Mouse (Mus musculus) lung, adult 2 months (tissue): ENCODE measurements around the gene Ncbp2. TPM values are rescaled to one million over a fixed set of nuclear protein-coding genes. Genes with fewer than 3 reads are reported as not detected.
A peak's percentile ranks its signal among the peaks of the same experiment; 100 is the strongest.

Source experiments
- DNase-seq: peaks from one replicate; pipeline ENCODE4 v3.0.0; 2022
- H3K4me1 ChIP-seq: fragments of 200-500 bp; 2 replicates; pipeline ENCODE4 v1.6.1; 2011; ENCODE audit warnings: low read length; ENCODE audit not compliant: control insufficient read depth, insufficient read depth
- H3K4me3 ChIP-seq: fragments of 200-500 bp; replicated peaks from 2 replicates; pipeline ENCODE3; 2011; ENCODE audit warnings: low read depth, mild to moderate bottlenecking, control low read depth, low read length; ENCODE audit errors: extremely low read depth
- CTCF ChIP-seq: fragments of 200-500 bp; IDR thresholded peaks from 2 replicates; pipeline ENCODE4 v1.5.1; 2011; ENCODE audit warnings: mild to moderate bottlenecking, low read length, control low read depth; ENCODE audit not compliant: insufficient read depth
- POLR2A ChIP-seq: fragments of 200-500 bp; IDR thresholded peaks from 2 replicates; pipeline ENCODE4 v1.6.1; 2011; ENCODE audit warnings: low read depth, mild to moderate bottlenecking, control low read depth, low read length, borderline replicate concordance; ENCODE audit errors: extremely low read depth
- WGBS: fragments of 180-500 bp; shearing (Covaris S2); methylation state at CpG from one replicate; pipeline ENCODE4 v1.1.7; 2018; 5-methylcytosine and 5-hydroxymethylcytosine counted together
- polyA plus RNA-seq: library from polyadenylated mRNA; depleted of rRNA; stranded (reverse); fragments of >200 nt; gene quantifications from 2 replicates; pipeline ENCODE4 v1.2.3, GENCODE M21; 2012

Gene Ncbp2
- polyA plus RNA-seq, 1 experiment = 26.5 TPM

DNA sequence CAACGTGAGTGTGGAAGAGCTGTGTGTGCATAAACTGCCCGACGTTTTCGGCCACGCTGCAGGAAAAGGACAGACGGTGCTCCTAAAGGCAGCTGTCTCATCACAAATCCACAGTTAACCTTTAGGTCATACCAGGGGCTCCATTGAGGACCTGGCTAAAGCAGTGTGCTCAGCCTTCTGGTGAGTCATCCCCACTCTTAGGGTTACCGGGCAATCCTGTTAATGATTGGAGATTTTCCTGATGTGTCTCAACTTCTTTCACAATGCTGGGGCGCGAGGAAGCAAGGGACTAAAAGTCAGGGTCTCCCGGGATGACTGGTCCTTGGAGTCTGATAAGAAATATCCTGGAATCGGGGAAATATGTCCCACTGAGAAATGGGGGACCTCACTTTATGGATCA, 30.5 kb upstream of the Ncbp2 start:
- no peaks in the 10 kb centered on the region for H3K4me1 ChIP-seq
- no peak for TF ChIP-seq CTCF
- TF ChIP-seq POLR2A = no peak
- DNase-seq = no peak
- 62% methylated on average over 11 of the region's 11 CpGs for WGBS
- H3K4me3 ChIP-seq = no peak overlapping the region

- DNase-seq = peak; percentile 68
- TF ChIP-seq CTCF = peak; percentile 91
- TF ChIP-seq POLR2A = no peak
- WGBS = 3% methylated on average over 14 of the region's 14 CpGs
- H3K4me1 ChIP-seq = no peaks in the 10 kb centered on the region
- H3K4me3 ChIP-seq = no peak overlapping the region
These were observed 30.0 kb upstream of the Ncbp2 start for GRCm38 (mm10) chr16:31918248-31918724.

DNA sequence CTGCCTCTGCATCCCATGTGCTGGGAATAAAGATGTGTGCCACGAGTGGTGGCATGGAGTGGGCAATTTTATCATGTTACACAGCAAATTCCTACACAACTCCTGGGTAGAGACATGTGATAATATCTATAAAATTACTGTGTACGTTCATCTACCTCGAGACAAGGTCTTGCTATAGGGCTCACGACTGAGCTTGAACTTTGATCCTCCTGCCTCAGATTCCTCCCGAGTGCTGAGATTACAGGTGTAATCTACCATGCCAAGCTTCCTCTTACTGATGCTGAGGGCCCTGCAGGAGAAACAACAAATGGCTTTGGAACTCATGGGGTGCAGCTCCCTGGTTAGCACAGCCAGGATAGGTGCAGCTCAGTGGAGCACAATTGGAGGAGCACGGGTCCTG, 23.9 kb upstream of the Ncbp2 start:
- Histone ChIP-seq H3K4me3 (no peak overlapping the region), H3K4me1 (no peaks in the 10 kb centered on the region)
- 85% methylated on average over 6 of the region's 6 CpGs for WGBS
- TF ChIP-seq CTCF (no peak), POLR2A (no peak)
- no peak for DNase-seq

GRCm38 (mm10) chr16:31926091-31926490, 22.2 kb upstream of the Ncbp2 start:
- no peak for TF ChIP-seq CTCF
- no peak for TF ChIP-seq POLR2A
- DNase-seq = no peak
- 64% methylated on average over 6 of the region's 6 CpGs for WGBS
- no peaks in the 10 kb centered on the region for H3K4me1 ChIP-seq
- no peak overlapping the region for H3K4me3 ChIP-seq

DNA sequence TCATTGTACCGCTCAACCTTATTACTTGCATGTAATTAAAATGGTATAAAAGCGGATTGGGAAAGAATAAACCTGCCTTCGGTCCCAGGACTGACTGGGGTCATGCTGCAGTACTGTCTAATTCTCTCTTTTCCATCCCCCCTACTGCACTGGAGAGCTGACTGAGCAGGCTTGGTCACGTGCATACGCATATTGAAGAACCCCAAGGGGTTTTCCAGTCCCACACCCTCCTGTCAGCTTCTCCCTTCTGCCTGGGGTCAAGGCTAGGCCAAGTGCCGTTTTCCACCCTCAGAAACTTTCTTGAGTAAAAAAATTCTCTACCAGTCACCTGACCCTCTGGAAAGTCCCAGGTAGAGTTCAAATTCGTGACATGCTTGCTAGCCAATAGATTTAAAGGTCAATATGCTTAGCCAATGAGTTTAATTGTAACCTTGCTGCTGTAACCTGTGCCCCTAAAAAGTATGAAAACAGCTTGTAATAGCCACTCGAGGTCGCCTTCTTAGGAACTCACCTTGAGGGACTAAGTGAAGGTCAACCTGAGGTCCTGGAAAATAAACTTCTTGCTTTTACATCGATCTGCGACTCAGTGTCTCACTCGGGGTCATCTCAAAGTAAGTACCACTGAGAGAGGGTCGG, 21.6 kb upstream of the Ncbp2 start:
- DNase-seq = no peak
- Histone ChIP-seq H3K4me3 (no peak overlapping the region), H3K4me1 (no peaks in the 10 kb centered on the region)
- WGBS = 77% methylated on average over 13 of the region's 13 CpGs
- TF ChIP-seq CTCF (no peak), POLR2A (no peak)

GRCm38 (mm10) chr16:31927412-31927811, 20.9 kb upstream of the Ncbp2 start:
- Histone ChIP-seq H3K4me1 (no peaks in the 10 kb centered on the region), H3K4me3 (no peak overlapping the region)
- TF ChIP-seq POLR2A (no peak), CTCF (no peak)
- DNase-seq = no peak
- WGBS = 81% methylated on average over 5 of the region's 5 CpGs

- Histone ChIP-seq H3K4me1 (peaks cover 3% of the 10 kb centered on the region), H3K4me3 (no peak overlapping the region)
- TF ChIP-seq CTCF (no peak), POLR2A (no peak)
- no peak for DNase-seq
- WGBS = 72% methylated on average over 17 of the region's 17 CpGs
These were observed 17.0 kb upstream of the Ncbp2 start for GRCm38 (mm10) chr16:31931330-31931729.

GRCm38 (mm10) chr16:31932255-31932654, 16.1 kb upstream of the Ncbp2 start:
- TF ChIP-seq CTCF (no peak), POLR2A (no peak)
- Histone ChIP-seq H3K4me3 (no peak overlapping the region), H3K4me1 (peaks cover 3% of the 10 kb centered on the region)
- 67% methylated on average over 5 of the region's 5 CpGs for WGBS
- DNase-seq = no peak

GRCm38 (mm10) chr16:31932840-31933697, 15.2 kb upstream of the Ncbp2 start:
- WGBS = 1% methylated on average over 50 of the region's 50 CpGs
- TF ChIP-seq CTCF = peak; percentile 72
- no peak; the same call in 1 of the 2 replicates for TF ChIP-seq POLR2A
- peak; percentile 73 for DNase-seq
- Histone ChIP-seq H3K4me1 (peaks cover 3% of the 10 kb centered on the region), H3K4me3 (peak overlapping the region; percentile 65)
